In the genomic region with DNA sequence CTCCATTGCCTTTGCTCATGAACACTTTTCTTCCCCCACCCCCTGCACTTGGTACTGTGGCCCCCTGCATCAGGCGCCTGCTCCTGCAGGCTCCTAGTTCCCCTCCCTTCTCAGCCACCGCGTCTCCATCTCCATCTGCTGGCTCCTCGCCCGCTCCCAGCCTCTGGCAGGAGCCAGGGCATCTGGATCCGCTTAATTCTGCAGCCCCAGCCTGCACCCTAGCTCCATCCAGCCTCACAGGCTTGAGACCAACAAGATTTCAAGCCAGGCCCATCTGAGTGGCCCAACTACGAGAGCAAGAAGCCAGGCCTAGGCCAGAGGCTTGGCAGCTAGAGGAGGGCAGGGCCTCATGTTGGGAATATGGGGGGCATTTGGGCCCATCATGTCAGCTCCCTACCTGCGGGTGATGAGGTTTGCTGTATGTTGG, we compare ENCODE assay signal across 7 mouse cellular contexts. TPM values are rescaled to one million over a fixed set of nuclear protein-coding genes. Genes with fewer than 3 reads are reported as not detected.
DNase-seq lines count a peak whose midpoint lies in the region; ATAC-seq and TF ChIP-seq lines count a peak whose summit lies in the region.
"Not testable (repeated sequence)": the region's sequence is repeated elsewhere in the genome, so short reads cannot be mapped to it uniquely, and the experiment has no call there.

No protein-coding gene starts in this region.

- not testable (repeated sequence) for TF ChIP-seq CTCF in hindbrain, postnatal 0 days (IDR thresholded peaks at IDR 0.05; ENCODE audit: low read depth)

- not testable (repeated sequence) for H3K9me3 ChIP-seq in forebrain, embryonic 13.5 days (replicated peaks); heart, embryonic 11.5 days (replicated peaks; ENCODE audit: control insufficient read depth, low read length); hindbrain, postnatal 0 days (ENCODE audit: low read length)

- peaks cover 36% of the 10 kb centered on the region for H3K4me1 ChIP-seq in forebrain, embryonic 13.5 days
- peaks cover 28% of the 10 kb centered on the region for H3K4me1 ChIP-seq in heart, embryonic 11.5 days (ENCODE audit: control insufficient read depth, insufficient read depth, low read length)
- peaks cover 16% of the 10 kb centered on the region for H3K4me1 ChIP-seq in hindbrain, postnatal 0 days (ENCODE audit: insufficient read depth, low read length)

- H3K36me3 ChIP-seq in forebrain, embryonic 13.5 days (ENCODE audit: poor library complexity, severe bottlenecking); heart, embryonic 11.5 days (ENCODE audit: control insufficient read depth, insufficient read depth, low read length); hindbrain, postnatal 0 days (ENCODE audit: insufficient read depth, low read length): not testable (repeated sequence)

- peak overlapping the region; percentile 25; the same call in 1 of the 2 replicates for H3K27ac ChIP-seq in forebrain, embryonic 13.5 days
- H3K27ac ChIP-seq in heart, embryonic 11.5 days (ENCODE audit: low read depth, low read length) = peak overlapping the region; percentile 87; the same call in 1 of the 2 replicates
- peak overlapping the region; percentile 63; the same call in 1 of the 2 replicates for H3K27ac ChIP-seq in hindbrain, postnatal 0 days

- H3K4me2 ChIP-seq in forebrain, embryonic 13.5 days = not testable (repeated sequence)
- peak overlapping the region; percentile 73 for H3K4me2 ChIP-seq in heart, embryonic 11.5 days
- H3K4me2 ChIP-seq in hindbrain, postnatal 0 days (ENCODE audit: low read depth, low read length) = peak overlapping the region; percentile 24

- H3K9ac ChIP-seq in forebrain, embryonic 13.5 days; hindbrain, postnatal 0 days (replicated peaks; ENCODE audit: low read length): not testable (repeated sequence)
- peak overlapping the region; percentile 61; the same call in 1 of the 2 replicates for H3K9ac ChIP-seq in heart, embryonic 11.5 days (ENCODE audit: low read depth, low read length)

- H3K4me3 ChIP-seq in forebrain, embryonic 13.5 days; hindbrain, postnatal 0 days (ENCODE audit: low read length): not testable (repeated sequence)
- H3K4me3 ChIP-seq in heart, embryonic 11.5 days (ENCODE audit: low read depth, low read length) = peak overlapping the region; percentile 19

- ATAC-seq in forebrain, embryonic 13.5 days; heart, embryonic 11.5 days (replicated peaks; ENCODE audit: insufficient number of reproducible peaks, low FRiP score, low TSS enrichment): not testable (repeated sequence)
- peak; percentile 30 for ATAC-seq in hindbrain, postnatal 0 days

- not testable (repeated sequence) for H3K27me3 ChIP-seq in forebrain, embryonic 13.5 days; heart, embryonic 11.5 days (ENCODE audit: control insufficient read depth, insufficient read depth, low read length); hindbrain, postnatal 0 days (ENCODE audit: insufficient read depth, low read length)

- 48% methylated on average over 8 of the region's 8 CpGs for WGBS in forebrain, embryonic 13.5 days
- WGBS in heart, embryonic 11.5 days (ENCODE audit: insufficient replicate concordance) = 40% methylated on average over 8 of the region's 8 CpGs
- 31% methylated on average over 8 of the region's 8 CpGs for WGBS in hindbrain, postnatal 0 days

- peak; percentile 59 for DNase-seq in cerebellum, adult 9-10 months
- DNase-seq in hindbrain, postnatal 0 days (ENCODE audit: low spot score) = peak; percentile 66
- DNase-seq in left cerebral cortex, adult 18-20 months (ENCODE audit: low spot score in 2 of 2) = peak; percentile 48 to 66
- DNase-seq in lung, postnatal 10 days = peak; percentile 78
- peak; percentile 60 for DNase-seq in ovary, postnatal 36 days (ENCODE audit: low spot score)

RNA-seq across cellular contexts. Expression of a gene that starts 6.7 kb away (rescaled TPM):
- 47.5 and 55.4 TPM in 2 replicates for polyA plus RNA-seq in forebrain, embryonic 13.5 days (2015; fragmentation: Nextera tagmentation; extraction: Ambion mirVana)
- polyA plus RNA-seq in heart, embryonic 11.5 days (2014; fragmentation: Nextera tagmentation; extraction: Ambion mirVana) = 69.9 and 76.8 TPM in 2 replicates
- total RNA-seq in hindbrain, postnatal 0 days (2014; rRNA removed) = 95.9 and 108 TPM in 2 replicates
- polyA plus RNA-seq in hindbrain, postnatal 0 days (2015; fragmentation: Nextera tagmentation; extraction: Ambion mirVana) = 61.3 and 61.9 TPM in 2 replicates
- 10 to 100 TPM; 49.5 to 58.6 TPM for total RNA-seq in left cerebral cortex, adult 18-20 months (2021)

RNA-seq across cellular contexts. Expression of a gene that starts 7.7 kb away (rescaled TPM):
- polyA plus RNA-seq in forebrain, embryonic 13.5 days (2015; fragmentation: Nextera tagmentation; extraction: Ambion mirVana) = 16.2 and 17.5 TPM in 2 replicates
- 63.1 and 65.1 TPM in 2 replicates for polyA plus RNA-seq in heart, embryonic 11.5 days (2014; fragmentation: Nextera tagmentation; extraction: Ambion mirVana)
- total RNA-seq in hindbrain, postnatal 0 days (2014; rRNA removed) = 77.6 and 87.8 TPM in 2 replicates
- 55.5 and 55.9 TPM in 2 replicates for polyA plus RNA-seq in hindbrain, postnatal 0 days (2015; fragmentation: Nextera tagmentation; extraction: Ambion mirVana)
- 10 to 100 TPM; 66.6 to 79.6 TPM for total RNA-seq in left cerebral cortex, adult 18-20 months (2021)

RNA-seq across cellular contexts. Expression of a gene that starts 11.3 kb away (rescaled TPM):
- polyA plus RNA-seq in forebrain, embryonic 13.5 days (2015; fragmentation: Nextera tagmentation; extraction: Ambion mirVana) = 159 and 175 TPM in 2 replicates
- 42.6 and 42.7 TPM in 2 replicates for polyA plus RNA-seq in heart, embryonic 11.5 days (2014; fragmentation: Nextera tagmentation; extraction: Ambion mirVana)
- total RNA-seq in hindbrain, postnatal 0 days (2014; rRNA removed) = 148 and 223 TPM in 2 replicates
- 289 and 292 TPM in 2 replicates for polyA plus RNA-seq in hindbrain, postnatal 0 days (2015; fragmentation: Nextera tagmentation; extraction: Ambion mirVana)
- total RNA-seq in left cerebral cortex, adult 18-20 months (2021) = 100 to 1,000 TPM; 226 to 245 TPM

RNA-seq across cellular contexts. Expression of a gene that starts 31.8 kb away (rescaled TPM):
- 0.26 TPM in 2 replicates for polyA plus RNA-seq in forebrain, embryonic 13.5 days (2015; fragmentation: Nextera tagmentation; extraction: Ambion mirVana)
- not detected in 2 replicates for polyA plus RNA-seq in heart, embryonic 11.5 days (2014; fragmentation: Nextera tagmentation; extraction: Ambion mirVana)
- 0.22 and 2.1 TPM in 2 replicates for total RNA-seq in hindbrain, postnatal 0 days (2014; rRNA removed)
- 0.68 and 0.99 TPM in 2 replicates for polyA plus RNA-seq in hindbrain, postnatal 0 days (2015; fragmentation: Nextera tagmentation; extraction: Ambion mirVana)
- 1 to 10 TPM in 1 of 2 experiments, under 1 TPM in 1; 0.80 to 1.3 TPM for total RNA-seq in left cerebral cortex, adult 18-20 months (2021)

RNA-seq across cellular contexts. Expression of a gene that starts 39.7 kb away (rescaled TPM):
- polyA plus RNA-seq in forebrain, embryonic 13.5 days (2015; fragmentation: Nextera tagmentation; extraction: Ambion mirVana) = 259 and 262 TPM in 2 replicates
- polyA plus RNA-seq in heart, embryonic 11.5 days (2014; fragmentation: Nextera tagmentation; extraction: Ambion mirVana) = 120 and 126 TPM in 2 replicates
- 145 and 147 TPM in 2 replicates for total RNA-seq in hindbrain, postnatal 0 days (2014; rRNA removed)
- polyA plus RNA-seq in hindbrain, postnatal 0 days (2015; fragmentation: Nextera tagmentation; extraction: Ambion mirVana) = 306 and 316 TPM in 2 replicates
- total RNA-seq in left cerebral cortex, adult 18-20 months (2021) = 100 to 1,000 TPM; 166 to 172 TPM

Comparison
In these comparisons a context has a peak if more than half of its experiments do, and no peak if none do; other contexts are left out.
1. H3K27ac ChIP-seq: peak in every context shown above with its lines; median percentile 87 in heart, embryonic 11.5 days; 63 in hindbrain, postnatal 0 days; 25 in forebrain, embryonic 13.5 days.